Mouse (Mus musculus): ENCODE measurements around the gene Zranb3. TPM values are rescaled to one million over a fixed set of nuclear protein-coding genes. Genes with fewer than 3 reads are reported as not detected.
A peak's percentile ranks its signal among the peaks of the same experiment; 100 is the strongest.
"Not testable (repeated sequence)": the region's sequence is repeated elsewhere in the genome, so short reads cannot be mapped to it uniquely, and the experiment has no call there.

The Zranb3 gene
- polyA plus RNA-seq, 1 experiment from 2014 or later = 11.7 TPM

DNA sequence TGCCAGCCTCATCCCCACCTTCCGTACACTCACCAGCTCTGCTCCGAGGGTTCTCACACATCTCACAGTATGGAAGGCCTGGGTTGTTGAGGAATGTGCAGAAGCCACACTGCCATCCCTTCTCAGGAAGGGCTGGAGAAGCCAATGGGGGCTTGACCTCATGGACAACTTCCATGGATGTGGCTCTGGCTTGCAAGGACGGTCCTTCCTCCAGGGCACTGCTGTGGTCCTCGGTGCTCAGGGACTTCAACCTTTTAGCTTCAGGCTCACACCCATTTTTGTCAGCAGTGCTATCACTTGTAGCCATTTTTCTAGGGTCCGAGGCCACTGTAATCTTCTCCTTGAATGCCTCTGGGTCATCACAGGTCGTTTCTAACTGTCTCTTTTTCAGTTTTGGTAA lies 126.7 kb downstream of the Zranb3 start:
- H3K36me3 ChIP-seq = peaks cover 9% of the 10 kb centered on the region; the same call in 1 of the 2 replicates
- H3K27me3 ChIP-seq (ENCODE audit: insufficient read depth, poor library complexity, severe bottlenecking) = no peaks in the 10 kb centered on the region
- no peak overlapping the region for H3K4me3 ChIP-seq
- H3K9me3 ChIP-seq = no peaks in the 10 kb centered on the region
- DNase-seq (ENCODE audit: low spot score) = peak; percentile 67
- 84% methylated on average over 6 of the region's 6 CpGs for WGBS
- H3K4me1 ChIP-seq = no peaks in the 10 kb centered on the region
- H3K27ac ChIP-seq = no peak overlapping the region

DNA sequence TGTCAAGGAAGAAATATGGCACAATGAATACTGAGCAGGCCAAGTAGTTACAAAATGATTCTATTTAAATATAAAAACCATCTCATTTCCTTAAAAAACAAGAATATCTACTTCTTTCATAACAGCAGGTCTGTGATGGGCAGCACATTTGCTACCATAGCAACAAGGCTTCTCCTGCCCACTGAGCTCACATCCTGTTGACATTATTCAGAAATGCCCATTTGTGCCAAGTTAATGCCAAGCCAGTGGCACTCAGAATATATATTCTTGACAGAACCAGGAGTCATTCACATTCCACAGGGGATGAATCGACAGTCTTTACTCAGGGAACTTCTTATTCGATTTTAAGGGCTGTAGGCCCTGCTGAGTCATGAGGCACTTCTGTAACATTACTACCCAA lies 127.2 kb downstream of the Zranb3 start:
- peaks cover 12% of the 10 kb centered on the region; the same call in 1 of the 2 replicates for H3K36me3 ChIP-seq
- H3K4me1 ChIP-seq = no peaks in the 10 kb centered on the region
- no peaks in the 10 kb centered on the region for H3K9me3 ChIP-seq
- no peak overlapping the region for H3K4me3 ChIP-seq
- no peaks in the 10 kb centered on the region for H3K27me3 ChIP-seq (ENCODE audit: insufficient read depth, poor library complexity, severe bottlenecking)
- WGBS = 72% methylated on average over 2 of the region's 2 CpGs
- H3K27ac ChIP-seq = no peak overlapping the region
- no peak for DNase-seq (ENCODE audit: low spot score)

DNA sequence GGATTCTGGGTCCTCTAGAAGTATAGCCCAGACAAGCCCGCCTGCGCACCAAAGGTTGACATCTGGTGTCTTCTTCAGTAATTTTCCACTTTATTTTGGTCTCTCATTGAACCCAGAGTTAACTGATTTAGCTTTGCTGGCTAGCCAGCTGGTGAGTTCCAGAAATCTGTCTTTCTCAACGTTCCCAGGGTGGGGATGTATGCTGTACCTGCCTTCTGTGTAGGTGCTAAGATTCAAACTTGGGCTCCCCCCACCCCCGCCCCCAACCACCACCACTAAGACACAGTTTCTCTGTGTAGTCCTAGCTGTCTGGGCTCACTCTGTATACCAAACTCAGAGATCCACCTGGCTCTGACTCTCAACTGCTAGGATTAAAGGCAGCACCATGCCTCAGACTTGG lies 128.8 kb downstream of the Zranb3 start:
- H3K4me3 ChIP-seq = no peak overlapping the region
- no peaks in the 10 kb centered on the region for H3K9me3 ChIP-seq
- 90% methylated on average over 4 of the region's 4 CpGs for WGBS
- DNase-seq (ENCODE audit: low spot score) = peak; percentile 36
- no peaks in the 10 kb centered on the region for H3K4me1 ChIP-seq
- no peak overlapping the region for H3K27ac ChIP-seq
- peaks cover 17% of the 10 kb centered on the region; the same call in 1 of the 2 replicates for H3K36me3 ChIP-seq
- H3K27me3 ChIP-seq (ENCODE audit: insufficient read depth, poor library complexity, severe bottlenecking) = no peaks in the 10 kb centered on the region

DNA sequence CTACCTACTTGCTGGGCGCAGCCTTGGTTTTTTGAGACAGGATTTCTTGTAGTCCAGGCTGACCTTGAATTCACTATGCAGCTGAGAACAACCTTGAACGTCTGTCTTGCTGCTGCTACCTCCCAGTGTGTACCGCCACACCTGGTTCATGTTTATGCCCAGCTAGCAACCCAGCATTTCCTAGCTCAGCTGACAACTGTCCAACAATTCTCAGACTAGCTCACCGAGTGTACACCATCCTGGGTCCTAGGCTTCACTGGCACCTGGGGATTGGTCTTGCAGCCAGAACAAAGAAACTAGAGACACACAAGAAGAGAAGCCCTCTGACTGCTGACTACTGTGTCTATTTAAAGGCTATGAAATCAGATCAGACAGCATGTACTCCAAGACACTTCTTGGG lies 132.0 kb downstream of the Zranb3 start:
- no peak overlapping the region for H3K4me3 ChIP-seq
- no peaks in the 10 kb centered on the region for H3K27me3 ChIP-seq (ENCODE audit: insufficient read depth, poor library complexity, severe bottlenecking)
- H3K4me1 ChIP-seq = no peaks in the 10 kb centered on the region
- H3K27ac ChIP-seq = no peak overlapping the region
- H3K9me3 ChIP-seq = no peaks in the 10 kb centered on the region
- peaks cover 13% of the 10 kb centered on the region; the same call in 1 of the 2 replicates for H3K36me3 ChIP-seq
- DNase-seq (ENCODE audit: low spot score) = no peak
- 78% methylated on average over 4 of the region's 4 CpGs for WGBS

DNA sequence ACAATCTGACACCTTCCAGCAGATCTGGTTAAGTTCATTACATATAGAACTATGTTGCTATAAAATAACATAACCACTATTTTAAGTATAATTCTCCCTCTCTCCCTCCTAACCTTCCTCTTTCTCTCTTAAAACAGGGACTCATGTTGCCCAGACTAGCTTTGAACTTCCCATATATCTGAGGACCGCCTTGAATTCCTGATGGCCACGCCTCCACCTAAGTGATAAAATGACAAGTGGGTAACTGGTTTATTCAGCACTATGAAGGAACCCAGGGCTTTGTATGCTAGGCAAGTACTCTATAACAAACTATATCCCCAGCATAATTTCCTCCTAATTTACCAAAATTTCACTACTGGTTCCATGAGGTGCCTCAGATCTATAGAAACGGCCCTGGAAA lies 139.5 kb downstream of the Zranb3 start:
- 85% methylated on average over 3 of the region's 3 CpGs for WGBS
- Histone ChIP-seq H3K27ac (no peak overlapping the region), H3K4me3 (no peak overlapping the region), H3K9me3 (no peaks in the 10 kb centered on the region), H3K36me3 (0 out of 2 replicates have a peak, but pooled peaks cover 7% of the 10 kb centered on the region), H3K27me3 (ENCODE audit: insufficient read depth, poor library complexity, severe bottlenecking) (no peaks in the 10 kb centered on the region), H3K4me1 (peaks cover 14% of the 10 kb centered on the region)
- DNase-seq (ENCODE audit: low spot score) = no peak

DNA sequence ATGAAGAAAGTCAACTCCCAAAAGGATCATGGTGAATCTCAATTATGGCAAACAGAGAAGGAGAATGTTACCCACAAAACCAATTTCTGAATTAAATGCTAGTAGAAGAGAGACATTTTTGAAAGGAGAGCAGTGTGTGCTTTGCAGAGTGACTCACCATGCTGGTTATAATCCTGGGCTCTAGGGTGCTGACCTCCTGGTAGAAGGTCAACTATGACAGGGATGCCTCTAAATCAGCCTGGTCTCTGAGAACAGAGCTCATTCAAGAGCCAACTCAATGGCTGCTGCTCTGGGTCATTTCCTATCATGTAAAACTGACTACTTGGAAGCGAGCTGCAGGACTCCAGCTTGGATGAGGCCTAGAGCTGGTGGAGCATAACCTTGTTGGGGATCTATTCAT lies 141.7 kb downstream of the Zranb3 start:
- Histone ChIP-seq H3K27ac (no peak overlapping the region), H3K27me3 (ENCODE audit: insufficient read depth, poor library complexity, severe bottlenecking) (no peaks in the 10 kb centered on the region), H3K9me3 (no peaks in the 10 kb centered on the region), H3K4me1 (peaks cover 14% of the 10 kb centered on the region), H3K4me3 (no peak overlapping the region), H3K36me3 (0 out of 2 replicates have a peak, but pooled peaks cover 7% of the 10 kb centered on the region)
- no peak for DNase-seq (ENCODE audit: low spot score)
- WGBS = 84% methylated on average over 1 of the region's 1 CpGs

DNA sequence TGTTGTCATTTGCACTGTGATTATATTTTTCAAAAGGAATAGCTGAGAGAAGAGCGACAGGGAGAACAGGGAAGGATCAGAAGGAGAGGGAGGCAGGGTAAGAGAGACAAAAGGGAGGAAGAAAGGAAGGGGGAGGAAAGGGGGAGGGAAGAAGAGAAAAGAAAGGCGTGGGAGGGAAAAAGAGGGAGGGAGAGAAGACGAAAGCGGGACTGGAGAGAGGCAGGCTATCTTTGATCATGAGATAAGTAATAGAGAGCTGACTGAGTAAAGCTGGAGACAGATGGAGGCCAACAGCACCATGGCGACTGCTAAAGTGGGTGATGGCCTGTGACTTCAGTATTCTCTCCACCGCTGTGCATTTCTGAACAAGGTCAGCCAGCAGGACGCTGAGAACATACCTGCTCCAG lies 143.5 kb downstream of the Zranb3 start:
- 46% methylated on average over 7 of the region's 7 CpGs for WGBS
- DNase-seq (ENCODE audit: low spot score) = no peak
- H3K27ac ChIP-seq = 0 out of 2 replicates have a peak overlapping the region, but pooled peaks have one; percentile 30

DNA sequence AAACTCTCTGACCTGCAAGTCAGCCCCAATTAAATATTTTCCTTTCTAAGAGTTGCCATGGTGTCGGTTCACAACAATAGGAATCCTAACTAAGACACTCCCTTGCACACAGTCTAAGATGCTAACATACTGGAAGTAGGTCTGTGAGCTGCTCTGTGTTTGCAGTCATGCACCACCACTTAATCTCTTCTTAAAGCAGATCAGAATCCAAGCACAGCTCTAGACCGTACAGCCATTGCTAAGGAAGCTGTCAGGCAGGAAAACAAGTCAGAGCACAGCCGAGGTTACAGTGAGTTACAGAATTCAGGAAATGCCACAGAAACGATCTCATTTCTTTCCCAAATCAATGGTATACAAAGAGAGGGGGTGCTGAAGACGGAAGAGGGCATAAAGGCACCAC lies 144.0 kb downstream of the Zranb3 start:
- peaks cover 6% of the 10 kb centered on the region for H3K4me1 ChIP-seq
- no peaks in the 10 kb centered on the region for H3K27me3 ChIP-seq (ENCODE audit: insufficient read depth, poor library complexity, severe bottlenecking)
- 51% methylated on average over 5 of the region's 5 CpGs for WGBS
- H3K4me3 ChIP-seq = no peak overlapping the region
- H3K9me3 ChIP-seq = no peaks in the 10 kb centered on the region
- H3K27ac ChIP-seq = 0 out of 2 replicates have a peak overlapping the region, but pooled peaks have one; percentile 30
- no peak for DNase-seq (ENCODE audit: low spot score)
- 0 out of 2 replicates have a peak, but pooled peaks cover 7% of the 10 kb centered on the region for H3K36me3 ChIP-seq

More for the DNA sequence above, 143.5 kb downstream of the Zranb3 start:
- Histone ChIP-seq H3K4me3 (no peak overlapping the region), H3K36me3 (0 out of 2 replicates have a peak, but pooled peaks cover 7% of the 10 kb centered on the region), H3K4me1 (peaks cover 7% of the 10 kb centered on the region), H3K9me3 (no peaks in the 10 kb centered on the region), H3K27me3 (ENCODE audit: insufficient read depth, poor library complexity, severe bottlenecking) (no peaks in the 10 kb centered on the region)

DNA sequence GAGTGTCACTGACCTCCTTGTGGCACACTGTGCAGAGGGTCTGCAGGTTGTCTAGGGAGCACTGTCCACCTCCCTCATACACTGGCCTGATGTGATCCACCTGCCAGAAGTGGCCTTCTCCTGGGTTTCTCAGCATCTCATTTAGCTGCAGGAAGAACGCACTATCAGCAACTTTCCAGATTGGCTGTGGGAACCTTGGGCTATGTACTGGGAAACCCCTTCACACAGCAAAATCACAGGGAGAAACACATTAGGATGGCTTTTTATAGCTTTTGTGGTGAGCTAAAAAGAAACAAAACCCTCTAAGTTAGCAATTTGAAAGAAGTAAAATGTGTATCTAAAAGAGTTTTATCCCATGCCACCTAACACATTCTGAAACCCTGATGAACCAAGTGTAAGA lies 146.3 kb downstream of the Zranb3 start:
- DNase-seq (ENCODE audit: low spot score) = no peak
- Histone ChIP-seq H3K9me3 (no peaks in the 10 kb centered on the region), H3K27ac (no peak overlapping the region), H3K36me3 (peaks cover 17% of the 10 kb centered on the region; the same call in 1 of the 2 replicates), H3K27me3 (ENCODE audit: insufficient read depth, poor library complexity, severe bottlenecking) (no peaks in the 10 kb centered on the region), H3K4me1 (peaks cover 6% of the 10 kb centered on the region), H3K4me3 (no peak overlapping the region)
- 85% methylated on average over 1 of the region's 1 CpGs for WGBS

DNA sequence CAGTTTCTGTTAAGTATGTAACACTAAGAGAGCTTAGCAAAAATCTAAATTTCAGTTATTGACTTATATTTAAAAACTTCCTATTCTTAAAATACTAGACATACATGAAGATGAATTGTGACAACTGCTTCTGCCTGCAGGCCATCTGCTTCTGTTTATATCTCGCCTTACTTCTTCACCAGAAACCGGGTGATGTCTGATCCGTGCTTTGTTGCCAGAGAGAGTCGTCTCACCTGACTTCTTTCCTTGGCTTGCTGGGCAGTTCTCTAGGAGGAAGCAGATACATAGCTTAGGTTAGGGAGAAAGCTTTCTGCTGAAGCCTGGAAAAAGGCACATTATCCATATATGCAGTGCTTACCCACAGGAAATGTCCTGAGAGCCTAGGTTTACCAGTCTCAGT lies 148.0 kb downstream of the Zranb3 start:
- H3K27ac ChIP-seq = no peak overlapping the region
- WGBS = 91% methylated on average over 4 of the region's 4 CpGs
- no peaks in the 10 kb centered on the region for H3K9me3 ChIP-seq
- no peak overlapping the region for H3K4me3 ChIP-seq
- peaks cover 17% of the 10 kb centered on the region; the same call in 1 of the 2 replicates for H3K36me3 ChIP-seq
- H3K27me3 ChIP-seq (ENCODE audit: insufficient read depth, poor library complexity, severe bottlenecking) = no peaks in the 10 kb centered on the region
- no peak for DNase-seq (ENCODE audit: low spot score)
- H3K4me1 ChIP-seq = peaks cover 6% of the 10 kb centered on the region

DNA sequence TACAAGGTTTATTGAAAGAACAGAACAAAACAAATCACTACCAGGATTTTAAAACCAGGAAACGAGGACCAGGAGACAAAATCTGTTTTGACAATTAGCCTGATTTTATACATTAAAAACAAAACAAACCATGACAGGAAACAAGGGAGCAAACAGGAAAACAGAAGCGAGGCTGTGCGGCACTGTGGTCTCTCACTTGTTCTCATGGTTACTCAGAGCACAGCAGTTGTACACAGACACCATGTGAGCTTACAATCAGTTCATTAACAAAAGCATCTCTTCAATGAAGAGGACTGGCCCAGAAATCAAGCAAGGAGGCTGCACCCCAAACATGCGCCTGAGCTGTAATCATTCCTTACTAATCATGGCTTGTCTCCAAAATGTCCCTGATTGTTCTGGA lies 148.6 kb downstream of the Zranb3 start:
- not testable (repeated sequence) for H3K27me3 ChIP-seq (ENCODE audit: insufficient read depth, poor library complexity, severe bottlenecking); H3K4me3 ChIP-seq; H3K9me3 ChIP-seq; DNase-seq (ENCODE audit: low spot score); H3K27ac ChIP-seq; H3K4me1 ChIP-seq
- WGBS = 78% methylated on average over 4 of the region's 4 CpGs
- peaks cover 16% of the 10 kb centered on the region; the same call in 1 of the 2 replicates for H3K36me3 ChIP-seq

DNA sequence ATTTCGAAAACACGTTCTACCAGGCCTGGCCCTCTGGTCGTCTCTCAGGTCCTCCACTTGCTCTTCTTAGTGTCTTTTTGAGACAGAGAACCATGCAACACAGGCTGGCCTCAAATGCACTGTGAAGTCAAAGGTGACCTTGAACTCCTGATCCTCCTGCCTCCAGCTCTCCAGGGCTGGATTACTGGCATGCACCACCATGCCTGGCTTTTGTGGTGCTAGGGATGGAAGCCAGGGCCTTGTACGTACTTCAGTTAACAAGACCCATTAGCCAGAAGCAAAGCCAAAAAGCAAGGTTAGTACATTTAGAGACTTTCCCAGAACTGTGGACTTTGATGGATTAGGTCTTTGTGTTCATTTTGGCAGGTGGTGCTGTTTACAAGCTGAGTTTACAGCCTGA lies 150.6 kb downstream of the Zranb3 start:
- Histone ChIP-seq H3K36me3 (peaks cover 22% of the 10 kb centered on the region; the same call in 1 of the 2 replicates), H3K4me1 (peaks cover 8% of the 10 kb centered on the region; the same call in 1 of the 2 replicates), H3K27ac (no peak overlapping the region), H3K4me3 (no peak overlapping the region), H3K9me3 (0 out of 2 replicates have a peak, but pooled peaks cover 3% of the 10 kb centered on the region), H3K27me3 (ENCODE audit: insufficient read depth, poor library complexity, severe bottlenecking) (no peaks in the 10 kb centered on the region)
- WGBS = 88% methylated on average over 4 of the region's 4 CpGs
- no peak for DNase-seq (ENCODE audit: low spot score)

DNA sequence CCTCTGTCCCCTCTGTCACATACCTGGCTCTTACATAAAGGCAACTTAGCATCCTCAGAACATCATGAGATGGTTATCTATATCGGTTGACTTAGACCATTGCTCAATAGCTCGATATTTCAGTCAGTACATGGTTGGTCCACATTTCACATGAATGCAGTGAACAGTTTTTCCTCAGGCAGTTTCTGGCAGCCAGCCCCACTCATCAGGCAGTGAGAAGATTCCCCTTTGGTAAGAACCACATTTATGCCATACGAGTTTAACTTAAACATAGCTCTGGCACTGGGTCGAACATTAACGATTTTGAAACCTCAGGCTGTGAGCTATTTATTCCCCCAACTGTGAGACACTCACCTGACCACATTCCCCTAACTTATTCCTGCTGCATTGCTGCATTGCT lies 154.1 kb downstream of the Zranb3 start:
- Histone ChIP-seq H3K4me1 (peaks cover 8% of the 10 kb centered on the region; the same call in 1 of the 2 replicates), H3K36me3 (peaks cover 31% of the 10 kb centered on the region), H3K4me3 (no peak overlapping the region), H3K27ac (no peak overlapping the region), H3K27me3 (ENCODE audit: insufficient read depth, poor library complexity, severe bottlenecking) (no peaks in the 10 kb centered on the region), H3K9me3 (0 out of 2 replicates have a peak, but pooled peaks cover 3% of the 10 kb centered on the region)
- WGBS = 85% methylated on average over 5 of the region's 5 CpGs
- DNase-seq (ENCODE audit: low spot score) = no peak

Measured in heart, embryonic 10.5 days (tissue).